Mouse (Mus musculus): ENCODE results near the gene Gng2. TPM values are rescaled to one million over a fixed set of nuclear protein-coding genes. Genes with fewer than 3 reads are reported as not detected.

The Gng2 gene
- total and polyA plus RNA-seq, 3 experiments: 3.3 to 17.2 TPM; not detected in 1

GRCm38 (mm10) chr14:19959860-19960259 lies 17.6 kb downstream of the Gng2 start:
- no peaks in the 10 kb centered on the region for H3K9me3 ChIP-seq (replicated peaks; ENCODE audit: insufficient read depth, low read length)
- no peaks in the 10 kb centered on the region for H3K79me2 ChIP-seq (ENCODE audit: control insufficient read depth, insufficient read depth, low read length, poor library complexity)
- no peak for DNase-seq (ENCODE audit: low read depth, low spot score)
- no peaks in the 10 kb centered on the region for H3K27me3 ChIP-seq (ENCODE audit: control insufficient read depth in 1 of 2, insufficient read depth in 2 of 2, low read length in 2 of 2)
- peaks cover 0 to 5% of the 10 kb centered on the region in 2 experiments; a peak in 2 of 4 replicates for H3K36me3 ChIP-seq (ENCODE audit: control insufficient read depth in 1 of 2, insufficient read depth in 2 of 2, low read length in 2 of 2)
- H3K27ac ChIP-seq (ENCODE audit: control insufficient read depth, low read depth, low read length): no peak overlapping the region
- H3K4me1 ChIP-seq (ENCODE audit: control insufficient read depth in 1 of 2, insufficient read depth in 2 of 2, low read length in 2 of 2): peaks cover under 1 to 4% of the 10 kb centered on the region in 2 experiments; a peak in 2 of 4 replicates
- H3K9ac ChIP-seq (ENCODE audit: control insufficient read depth, low read depth, low read length, poor library complexity, severe bottlenecking): no peak overlapping the region
- no peak overlapping the region for H3K4me3 ChIP-seq (ENCODE audit: control insufficient read depth in 1 of 2, insufficient read depth in 1 of 2, low read depth in 2 of 2, low read length in 2 of 2)
- TF ChIP-seq KAT2A (conservative IDR thresholded peaks at IDR 0.05; ENCODE audit: low read depth, low read length) (no peak), MEF2A (IDR thresholded peaks at IDR 0.05; ENCODE audit: extremely low read depth, insufficient replicate concordance, low read depth, low read length, poor library complexity, severe bottlenecking) (no peak), ETS1 (IDR thresholded peaks at IDR 0.05; ENCODE audit: low read depth, low read length) (no peak), SIN3A (IDR thresholded peaks at IDR 0.05; ENCODE audit: low read length) (no peak), TBP (IDR thresholded peaks at IDR 0.05; ENCODE audit: low read depth, low read length) (no peak)

GRCm38 (mm10) chr14:19955077-19955476 lies 22.4 kb downstream of the Gng2 start:
- TF ChIP-seq CTCF (IDR thresholded peaks at IDR 0.05 in 2 of 3, conservative IDR thresholded peaks at IDR 0.05 in 1 of 3; ENCODE audit: control insufficient read depth in 1 of 3, insufficient read depth in 1 of 3, low read depth in 2 of 3, low read length in 3 of 3, poor library complexity in 1 of 3, severe bottlenecking in 1 of 3) (no peak), NELFE (IDR thresholded peaks at IDR 0.05; ENCODE audit: low read depth, low read length) (no peak), SIN3A (IDR thresholded peaks at IDR 0.05; ENCODE audit: low read length) (no peak), TCF12 (IDR thresholded peaks at IDR 0.05; ENCODE audit: low read depth, low read length) (peak; percentile 89), ZKSCAN1 (IDR thresholded peaks at IDR 0.05; ENCODE audit: low read depth, low read length) (no peak), ZMIZ1 (IDR thresholded peaks at IDR 0.05; ENCODE audit: low read depth, low read length) (no peak), MYB (IDR thresholded peaks at IDR 0.05; ENCODE audit: low read depth, low read length) (no peak), UBTF (IDR thresholded peaks at IDR 0.05; ENCODE audit: borderline replicate concordance, insufficient read depth, low read depth, low read length) (no peak), RCOR1 (IDR thresholded peaks at IDR 0.05; ENCODE audit: low read depth, low read length) (peak; percentile 59; the same call in 1 of the 2 replicates), USF2 (IDR thresholded peaks at IDR 0.05; ENCODE audit: borderline replicate concordance in 1 of 2, insufficient read depth in 1 of 2, low read depth in 1 of 2, low read length in 2 of 2) (no peak), TBP (IDR thresholded peaks at IDR 0.05; ENCODE audit: low read depth, low read length) (0 out of 2 replicates have a peak, but pooled peaks have one; percentile 14), KAT2A (conservative IDR thresholded peaks at IDR 0.05; ENCODE audit: low read depth, low read length) (no peak), GABPA (IDR thresholded peaks at IDR 0.05; ENCODE audit: low read depth, low read length) (no peak), MXI1 (IDR thresholded peaks at IDR 0.05; ENCODE audit: low read depth, low read length) (no peak), MYC (IDR thresholded peaks at IDR 0.05; ENCODE audit: low read depth, low read length) (no peak), BHLHE40 (IDR thresholded peaks at IDR 0.05; ENCODE audit: borderline replicate concordance, low read depth, low read length) (no peak), CHD1 (IDR thresholded peaks at IDR 0.05; ENCODE audit: low read depth, low read length) (no peak), USF1 (IDR thresholded peaks at IDR 0.05; ENCODE audit: low read depth, low read length) (no peak), EP300 (IDR thresholded peaks at IDR 0.05; ENCODE audit: low read depth in 1 of 2, low read length in 2 of 2) (peak; percentile 71 to 84), E2F4 (IDR thresholded peaks at IDR 0.05; ENCODE audit: borderline replicate concordance, low read depth, low read length) (no peak), HCFC1 (IDR thresholded peaks at IDR 0.05; ENCODE audit: low read depth, low read length) (no peak), ETS1 (IDR thresholded peaks at IDR 0.05; ENCODE audit: low read depth, low read length) (no peak), NRF1 (IDR thresholded peaks at IDR 0.05; ENCODE audit: insufficient read depth, low read depth, low read length, poor library complexity, severe bottlenecking) (no peak), CHD2 (IDR thresholded peaks at IDR 0.05; ENCODE audit: low read length) (no peak), TAL1 (IDR thresholded peaks at IDR 0.05; ENCODE audit: low read length) (peak; percentile 79), SMC3 (IDR thresholded peaks at IDR 0.05; ENCODE audit: low read depth, low read length) (no peak), POLR2AphosphoS5 (IDR thresholded peaks at IDR 0.05; ENCODE audit: borderline replicate concordance, low read depth, low read length) (no peak), GATA1 (IDR thresholded peaks at IDR 0.05; ENCODE audit: low read depth, low read length) (peak; percentile 80), ELF1 (IDR thresholded peaks at IDR 0.05; ENCODE audit: low read depth, low read length) (no peak)
- H3K9me3 ChIP-seq (replicated peaks; ENCODE audit: insufficient read depth, low read length): no peaks in the 10 kb centered on the region
- peak; percentile 66 for DNase-seq (ENCODE audit: low read depth, low spot score)
- H3K36me3 ChIP-seq (ENCODE audit: control insufficient read depth in 1 of 2, insufficient read depth in 2 of 2, low read length in 2 of 2): peaks cover 0 to 11% of the 10 kb centered on the region in 2 experiments; a peak in 2 of 4 replicates
- no peak overlapping the region for H3K27ac ChIP-seq (ENCODE audit: control insufficient read depth, low read depth, low read length)
- no peak overlapping the region for H3K9ac ChIP-seq (ENCODE audit: control insufficient read depth, low read depth, low read length, poor library complexity, severe bottlenecking)
- no peaks in the 10 kb centered on the region for H3K79me2 ChIP-seq (ENCODE audit: control insufficient read depth, insufficient read depth, low read length, poor library complexity)
- H3K4me3 ChIP-seq (ENCODE audit: control insufficient read depth in 1 of 2, insufficient read depth in 1 of 2, low read depth in 2 of 2, low read length in 2 of 2): no peak overlapping the region
- H3K4me1 ChIP-seq (ENCODE audit: control insufficient read depth in 1 of 2, insufficient read depth in 2 of 2, low read length in 2 of 2): peaks cover 2 to 7% of the 10 kb centered on the region in 2 experiments; a peak in 2 of 4 replicates
- no peaks in the 10 kb centered on the region for H3K27me3 ChIP-seq (ENCODE audit: control insufficient read depth in 1 of 2, insufficient read depth in 2 of 2, low read length in 2 of 2)
